8 mouse cellular contexts compared by ENCODE assay signal in the genomic region with DNA sequence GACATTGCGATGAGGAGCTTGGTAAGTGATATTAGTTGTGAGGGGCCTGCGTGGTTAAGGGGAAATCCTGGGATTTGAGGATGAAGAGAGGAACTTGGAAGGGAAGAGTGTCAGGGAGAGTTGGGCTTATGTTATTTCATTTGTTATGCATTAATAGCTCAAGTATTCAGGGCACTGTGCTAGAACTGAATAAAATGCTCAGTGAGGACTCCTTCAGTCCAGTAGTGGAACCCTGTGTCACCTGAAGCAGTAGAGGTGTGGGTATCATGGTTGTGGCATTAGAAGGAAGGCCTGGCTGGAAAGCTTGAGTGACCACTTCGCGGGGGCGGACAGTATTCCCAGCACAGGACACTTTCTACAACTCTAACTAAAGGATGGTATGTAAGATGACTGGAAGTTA. TPM values are rescaled to one million over a fixed set of nuclear protein-coding genes. Genes with fewer than 3 reads are reported as not detected.
DNase-seq lines count a peak whose midpoint lies in the region; ATAC-seq lines count a peak whose summit lies in the region.

No protein-coding gene starts in this region.

- H3K9me3 ChIP-seq in neural tube, embryonic 11.5 days (ENCODE audit: control insufficient read depth, low read length), result no peaks in the 10 kb centered on the region
- no peaks in the 10 kb centered on the region for H3K9me3 ChIP-seq in forebrain, embryonic 10.5 days
- no peaks in the 10 kb centered on the region for H3K9me3 ChIP-seq in neural tube, embryonic 12.5 days

- H3K9ac ChIP-seq in neural tube, embryonic 11.5 days (ENCODE audit: low read length), result peak overlapping the region; percentile 98
- H3K9ac ChIP-seq in neural tube, embryonic 12.5 days, result peak overlapping the region; percentile 99

- 35% methylated on average over 5 of the region's 5 CpGs for WGBS in neural tube, embryonic 11.5 days
- WGBS in forebrain, embryonic 10.5 days, result 36% methylated on average over 5 of the region's 5 CpGs
- WGBS in neural tube, embryonic 12.5 days, result 34% methylated on average over 5 of the region's 5 CpGs

- H3K4me1 ChIP-seq in neural tube, embryonic 11.5 days (ENCODE audit: control insufficient read depth, insufficient read depth, low read length), result peaks cover 6% of the 10 kb centered on the region; the same call in 1 of the 2 replicates
- peaks cover 23% of the 10 kb centered on the region for H3K4me1 ChIP-seq in forebrain, embryonic 10.5 days
- H3K4me1 ChIP-seq in neural tube, embryonic 12.5 days, result peaks cover 15% of the 10 kb centered on the region

- no peaks in the 10 kb centered on the region for H3K27me3 ChIP-seq in neural tube, embryonic 11.5 days (ENCODE audit: control insufficient read depth, insufficient read depth, low read length)
- no peaks in the 10 kb centered on the region for H3K27me3 ChIP-seq in forebrain, embryonic 10.5 days (ENCODE audit: poor library complexity, severe bottlenecking)
- H3K27me3 ChIP-seq in neural tube, embryonic 12.5 days (replicated peaks), result no peaks in the 10 kb centered on the region

- H3K36me3 ChIP-seq in neural tube, embryonic 11.5 days (ENCODE audit: control insufficient read depth, insufficient read depth, low read length), result no peaks in the 10 kb centered on the region
- H3K36me3 ChIP-seq in forebrain, embryonic 10.5 days (replicated peaks), result peaks cover 41% of the 10 kb centered on the region
- H3K36me3 ChIP-seq in neural tube, embryonic 12.5 days, result peaks cover 7% of the 10 kb centered on the region; the same call in 1 of the 2 replicates

- peak overlapping the region; percentile 100 for H3K4me3 ChIP-seq in neural tube, embryonic 11.5 days (ENCODE audit: low read depth, low read length)
- peak overlapping the region; percentile 91 for H3K4me3 ChIP-seq in forebrain, embryonic 10.5 days
- H3K4me3 ChIP-seq in neural tube, embryonic 12.5 days, result peak overlapping the region; percentile 99

- DNase-seq in neural tube, embryonic 11.5 days (ENCODE audit: low spot score), result no peak
- no peak for DNase-seq in neural tube, embryonic 10.5 days (ENCODE audit: extremely low spot score, low spot score)
- no peak for DNase-seq in forebrain, embryonic 10.5 days (ENCODE audit: extremely low spot score, low spot score)
- DNase-seq in kidney, postnatal 10 days, result peak; percentile 11
- DNase-seq in gastrocnemius, postnatal 4 days (ENCODE audit: low spot score in 2 of 2), result no peak
- no peak for DNase-seq in frontal cortex, postnatal 36 days (ENCODE audit: low spot score in 2 of 2)
- DNase-seq in urinary bladder, postnatal 25 days (ENCODE audit: low spot score), result no peak

- no peak overlapping the region for H3K27ac ChIP-seq in neural tube, embryonic 11.5 days (ENCODE audit: low read depth, low read length)
- H3K27ac ChIP-seq in forebrain, embryonic 10.5 days, result peak overlapping the region; percentile 99
- H3K27ac ChIP-seq in neural tube, embryonic 12.5 days, result no peak overlapping the region

- ATAC-seq in neural tube, embryonic 11.5 days (ENCODE audit: insufficient read depth, low FRiP score, low TSS enrichment), result no peak
- ATAC-seq in neural tube, embryonic 12.5 days (ENCODE audit: low FRiP score, low read depth), result no peak

- H3K4me2 ChIP-seq in neural tube, embryonic 11.5 days (ENCODE audit: low read depth), result peak overlapping the region; percentile 91
- peak overlapping the region; percentile 92 for H3K4me2 ChIP-seq in neural tube, embryonic 12.5 days (replicated peaks)

RNA-seq across cellular contexts. Expression of gene Trim33, which starts 1.8 kb away (rescaled TPM):
- 23.0 and 25.9 TPM in 2 replicates for polyA plus RNA-seq in neural tube, embryonic 11.5 days (2014; fragmentation: Nextera tagmentation; extraction: Ambion mirVana)
- polyA plus RNA-seq in forebrain, embryonic 10.5 days (2016; fragmentation: Nextera tagmentation; extraction: Ambion mirVana), result 31.1 TPM in 2 replicates
- 40.1 and 41.1 TPM in 2 replicates for polyA plus RNA-seq in neural tube, embryonic 12.5 days (2016; fragmentation: Nextera tagmentation; extraction: Ambion mirVana)
- 10 to 100 TPM; 19.6 to 22.4 TPM for total RNA-seq in gastrocnemius, postnatal 4 days (2021)
